Mouse (Mus musculus) neutrophil, adult 83 days (primary cell): ENCODE measurements around the gene Arl14. TPM values are rescaled to one million over a fixed set of nuclear protein-coding genes. Genes with fewer than 3 reads are reported as not detected.

Experiments used
- total RNA-seq, 2 experiments: library from RNA; stranded (reverse); gene quantifications; one replicate each; pipeline ENCODE4 v1.2.4; 2023

The Arl14 gene
- under 1 TPM in 1 of 2 experiments, not detected in 1; 0.28 TPM for total RNA-seq

DNA sequence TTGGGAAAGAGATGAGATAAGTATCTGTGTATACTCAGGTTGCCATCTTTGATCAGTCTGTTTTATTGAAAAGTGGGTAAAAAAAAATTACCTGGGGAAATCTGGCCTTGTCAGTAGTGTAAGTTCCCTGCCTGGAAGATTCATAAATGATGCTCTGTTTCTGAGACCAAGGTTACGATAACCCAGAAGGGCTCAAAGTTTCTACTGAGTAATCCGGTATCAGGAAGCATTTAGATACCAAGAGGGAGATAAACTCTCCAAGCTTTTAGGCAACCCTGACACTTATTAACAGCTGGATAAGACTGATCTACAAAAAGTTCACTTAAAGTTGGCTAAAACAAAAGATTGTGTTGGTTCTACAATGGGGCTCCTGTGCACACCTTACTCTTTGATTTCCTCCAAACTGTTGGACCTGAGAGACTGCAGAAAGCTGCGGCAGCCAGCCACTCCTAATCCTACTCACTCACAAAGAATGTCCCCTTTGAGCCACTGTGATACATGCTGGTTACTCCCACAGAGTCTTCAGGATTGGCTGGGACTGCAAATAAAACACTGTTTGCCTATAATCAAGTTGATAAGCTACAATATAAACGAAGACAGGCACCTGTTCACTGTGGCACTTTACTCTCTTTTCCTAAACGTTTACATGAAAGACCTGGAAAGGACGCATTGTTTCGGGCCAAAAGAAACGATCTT, at the start of gene Arl14:
Arl14 (plus strand) TSS at position 614 of the 696 bp plus-strand sequence.

Other genes with a start within 250 kb of the Arl14 start
- 10 to 100 TPM; 10.9 to 16.2 TPM for gene Ift80, start 217.8 kb upstream of the Arl14 start, total RNA-seq
- gene Smc4, start 217.7 kb upstream of the Arl14 start, total RNA-seq: 100 to 1,000 TPM; 148 to 163 TPM
- 10 to 100 TPM; 33.9 to 34.4 TPM for gene Trim59, start 177.7 kb upstream of the Arl14 start, total RNA-seq
- 10 to 100 TPM; 82.4 to 97.3 TPM for gene Kpna4, start 95.3 kb upstream of the Arl14 start, total RNA-seq
- gene Ppm1l, start 94.4 kb downstream of the Arl14 start, total RNA-seq: 1 to 10 TPM; 2.1 to 3.3 TPM